Mouse (Mus musculus) ES-Bruce4 (cell line): ENCODE measurements at regions not wholly inside any gene's neighbourhood (a gene's known extent, or its start where the extent isn't known, plus 50 kb on each side); places are given as distances from the start of the nearest gene placed in this dataset.

Experiments used
- CTCF ChIP-seq: IDR thresholded peaks from one replicate; pipeline ENCODE4 v1.8.1; 2011; ENCODE audit warnings: low read depth, low read length
- EP300 ChIP-seq: IDR thresholded peaks from 2 replicates; pipeline ENCODE4 v1.6.1; 2011; ENCODE audit warnings: low read depth, low read length; ENCODE audit not compliant: insufficient read depth
- POLR2A ChIP-seq: IDR thresholded peaks from one replicate; pipeline ENCODE4 v1.8.1; 2011; ENCODE audit warnings: low read length; ENCODE audit not compliant: insufficient read depth

- TF ChIP-seq CTCF = no peak
- TF ChIP-seq POLR2A = no peak
- no peak for TF ChIP-seq EP300
Measured at GRCm38 (mm10) chr13:119079243-119079642, 349.2 kb upstream of the Paip1 start.
